Mouse (Mus musculus) brown adipose tissue, adult 24 weeks (tissue): ENCODE data around the gene Cyp4a30b. TPM values are rescaled to one million over a fixed set of nuclear protein-coding genes. Genes with fewer than 3 reads are reported as not detected.
"Not testable (repeated sequence)": the region's sequence is repeated elsewhere in the genome, so short reads cannot be mapped to it uniquely, and the experiment has no call there.

Experiments
- H3K27ac ChIP-seq: fragments of 200-500 bp; replicated peaks from 2 replicates; pipeline ENCODE4 v1.5.1; 2012; ENCODE audit warnings: low read depth, mild to moderate bottlenecking, low read length
- H3K4me1 ChIP-seq: fragments of 200-500 bp; 2 replicates; pipeline ENCODE4 v1.6.1; 2012; ENCODE audit warnings: low read length, mixed read lengths; ENCODE audit not compliant: control insufficient read depth, insufficient read depth, insufficient read length
- H3K4me3 ChIP-seq: fragments of 200-500 bp; 2 replicates; pipeline ENCODE4 v1.5.1; 2012; ENCODE audit warnings: low read depth, mild to moderate bottlenecking, low read length, moderate library complexity; ENCODE audit not compliant: insufficient read depth
- polyA plus RNA-seq: library from polyadenylated mRNA; stranded (reverse); fragments of >200 nt; gene quantifications from 2 replicates; pipeline ENCODE4 v1.2.4, GENCODE M21; 2012; ENCODE audit not compliant: missing spikeins, insufficient read depth, insufficient read length

Gene Cyp4a30b
- not detected in 2 replicates for polyA plus RNA-seq

DNA sequence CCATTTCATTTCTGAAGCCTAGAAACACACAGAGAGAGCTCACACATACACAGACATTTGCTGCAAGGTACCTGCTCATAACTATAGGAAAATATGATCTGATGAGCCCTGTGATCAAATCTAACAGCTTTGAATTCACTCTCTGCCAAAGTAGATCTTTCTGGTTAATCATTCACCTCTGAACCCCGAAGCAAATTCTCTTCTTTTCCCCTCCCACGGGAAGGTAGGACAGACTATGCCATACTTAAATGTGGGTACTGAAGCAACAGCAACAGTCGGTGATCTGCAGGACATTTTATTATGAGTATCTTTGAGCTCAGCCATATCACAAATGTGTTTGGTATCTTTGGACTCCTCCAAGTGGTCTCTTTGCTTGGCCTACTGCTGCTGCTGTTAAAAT lies at the start of gene Cyp4a30b:
TSS of gene Cyp4a30b (plus strand) at position 301 of the 400 bp plus-strand sequence.
- no peaks in the 10 kb centered on the region for H3K4me1 ChIP-seq
- no peak within 1 kb of the TSS for H3K27ac ChIP-seq
- no peak within 1 kb of the TSS for H3K4me3 ChIP-seq

DNA sequence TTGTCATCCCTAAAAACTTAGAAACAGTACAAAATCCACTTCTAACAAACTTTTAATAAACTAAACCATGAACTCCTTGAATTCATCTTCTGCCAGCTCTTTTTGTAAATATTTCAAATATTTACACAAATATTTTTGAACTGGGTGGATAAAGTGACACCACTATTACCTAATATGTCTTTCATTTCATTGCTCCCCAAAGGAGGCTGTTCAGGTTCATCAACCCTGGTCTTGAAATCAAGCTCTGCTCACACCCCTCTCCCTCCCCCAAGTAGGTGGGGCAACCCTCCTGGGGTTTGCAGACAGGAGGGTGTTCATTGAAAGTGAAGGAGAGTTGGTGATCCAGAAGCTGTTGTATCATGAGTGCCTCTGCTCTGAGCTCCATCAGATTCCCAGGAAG lies 41.1 kb upstream of the Cyp4a30b start, which contains the start of gene Cyp4a12b:
TSS of gene Cyp4a12b (plus strand) at position 301 of the 400 bp plus-strand sequence.
- not testable (repeated sequence) for H3K4me1 ChIP-seq, H3K27ac ChIP-seq

DNA sequence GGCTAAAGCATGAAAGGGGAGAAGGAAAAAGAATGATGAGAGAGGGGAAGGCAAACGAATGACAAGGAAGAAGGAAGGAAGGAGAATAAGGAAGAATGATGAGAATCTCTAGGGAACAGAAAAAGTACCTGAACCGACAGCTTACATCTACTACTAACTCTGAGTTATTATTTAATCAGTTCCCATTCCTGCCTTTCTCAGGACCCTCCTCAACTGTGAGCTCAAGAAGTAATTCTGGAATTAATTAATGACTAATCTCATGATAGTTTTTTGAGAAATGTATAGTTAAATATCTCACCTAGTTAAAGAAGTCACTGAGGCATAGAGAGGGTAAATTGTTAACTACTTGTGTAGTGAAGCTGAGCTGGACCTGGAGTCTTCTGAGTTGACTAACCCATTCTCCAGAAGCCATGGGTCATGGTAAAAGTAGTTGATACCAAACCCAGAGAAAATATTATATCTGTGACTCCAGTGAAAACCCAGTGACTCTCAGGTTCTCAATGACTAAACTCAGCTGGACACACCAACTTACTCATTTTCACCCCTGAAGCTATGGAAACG lies 1.7 kb upstream of the Cyp4a30b start:
- no peak overlapping the region for H3K27ac ChIP-seq
- H3K4me1 ChIP-seq = no peaks in the 10 kb centered on the region
- H3K4me3 ChIP-seq = no peak overlapping the region

More for the DNA sequence above, 41.1 kb upstream of the Cyp4a30b start, which contains the start of gene Cyp4a12b:
- not testable (repeated sequence) for H3K4me3 ChIP-seq

DNA sequence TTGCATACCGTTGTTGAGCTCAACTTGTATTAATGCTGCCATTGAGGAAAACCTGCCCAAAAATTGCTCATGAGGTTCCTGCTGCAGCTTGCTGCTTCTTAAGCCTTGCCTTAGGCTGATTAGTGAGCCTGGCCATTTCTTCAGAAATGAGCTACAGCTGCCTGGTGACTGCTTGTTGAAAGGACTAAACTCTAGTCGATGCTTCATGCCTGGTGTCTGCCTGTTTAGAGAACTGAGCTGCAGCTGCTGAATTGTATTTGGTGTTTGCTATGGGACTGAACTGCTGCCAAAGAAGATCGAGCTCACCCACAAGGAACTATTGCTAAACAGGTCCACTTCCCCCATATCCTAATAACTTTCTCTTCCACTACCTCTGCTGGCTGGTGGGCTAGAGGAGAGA lies 21.2 kb downstream of the Cyp4a30b start:
- not testable (repeated sequence) for H3K4me3 ChIP-seq, H3K27ac ChIP-seq, H3K4me1 ChIP-seq

DNA sequence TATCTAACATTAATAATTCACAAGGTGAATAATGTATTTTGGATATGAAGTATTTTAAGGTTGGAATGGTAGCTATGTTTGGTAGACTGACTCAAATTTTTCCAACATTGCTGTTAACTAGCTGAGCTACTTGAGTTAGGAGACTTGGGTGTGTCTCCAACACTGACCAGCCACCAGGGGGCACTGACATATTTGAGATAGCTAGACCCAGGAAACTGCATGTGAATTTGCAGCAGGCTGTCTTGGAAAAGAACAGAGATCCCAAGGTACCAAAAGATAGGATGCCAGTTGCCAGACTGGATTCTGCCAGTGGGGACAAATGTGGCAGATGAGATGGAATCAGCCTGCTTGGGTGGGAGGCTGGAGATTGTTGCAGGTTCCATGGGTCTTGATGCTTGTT lies 23.6 kb downstream of the Cyp4a30b start:
- not testable (repeated sequence) for H3K4me1 ChIP-seq, H3K4me3 ChIP-seq, H3K27ac ChIP-seq

DNA sequence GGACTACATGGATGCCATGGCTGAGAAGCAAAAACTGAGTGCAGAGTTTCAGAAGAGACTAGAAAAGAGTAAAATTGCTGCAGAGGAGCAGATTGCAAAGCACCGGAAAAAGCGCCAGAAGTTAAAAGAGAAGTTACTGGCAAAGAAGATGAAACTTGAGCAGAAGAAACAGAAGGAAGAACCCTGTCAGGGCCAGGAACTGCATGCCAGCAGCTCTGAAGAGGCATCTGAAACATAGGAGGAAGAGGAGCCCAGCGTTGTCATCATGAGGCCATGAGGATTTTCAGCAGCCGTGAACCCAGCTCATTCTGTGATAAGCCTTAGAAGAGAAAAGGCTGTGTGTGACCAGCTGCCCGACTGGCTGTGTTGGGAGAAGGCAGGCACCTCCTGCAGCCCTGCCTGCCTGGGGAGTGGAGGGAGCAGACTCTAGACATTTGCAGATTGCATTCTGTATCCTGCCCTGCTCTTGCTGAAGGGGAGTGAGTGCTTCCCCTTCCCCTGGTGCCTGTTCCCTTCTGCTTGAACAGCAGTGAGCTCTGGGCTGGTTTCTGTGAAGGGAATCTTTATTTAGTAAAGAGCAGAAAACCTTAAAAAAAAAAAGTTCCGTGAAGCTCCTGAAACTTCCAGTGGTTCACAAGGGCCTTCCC lies 28.7 kb downstream of the Cyp4a30b start:
- Histone ChIP-seq H3K4me3 (no peak overlapping the region), H3K27ac (no peak overlapping the region), H3K4me1 (no peaks in the 10 kb centered on the region; the same call in 1 of the 2 replicates)

DNA sequence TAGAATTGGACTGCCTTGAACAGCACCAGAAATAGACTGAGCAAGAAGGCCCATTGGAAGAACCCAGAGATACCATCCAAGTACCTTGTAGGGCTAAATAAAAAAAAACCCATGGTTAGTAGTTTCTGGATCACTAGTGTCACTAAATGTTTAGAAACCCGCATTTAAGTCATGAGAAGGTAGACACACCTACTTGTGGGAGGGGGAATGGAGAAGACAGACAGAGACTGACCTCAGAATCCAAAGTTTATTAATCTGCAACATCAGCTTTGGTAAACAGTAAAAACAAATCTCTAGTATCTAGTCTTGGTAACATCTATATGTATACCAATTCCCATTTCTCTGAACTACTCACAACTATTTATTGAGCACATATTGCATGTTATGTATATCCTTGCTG lies 43.6 kb downstream of the Cyp4a30b start, which contains the start of gene Cyp4a14:
TSS of gene Cyp4a14 (minus strand) at position 142 of the 400 bp plus-strand sequence.
- H3K4me3 ChIP-seq = no peak within 1 kb of the TSS
- no peak within 1 kb of the TSS for H3K27ac ChIP-seq
- no peaks in the 10 kb centered on the region for H3K4me1 ChIP-seq

DNA sequence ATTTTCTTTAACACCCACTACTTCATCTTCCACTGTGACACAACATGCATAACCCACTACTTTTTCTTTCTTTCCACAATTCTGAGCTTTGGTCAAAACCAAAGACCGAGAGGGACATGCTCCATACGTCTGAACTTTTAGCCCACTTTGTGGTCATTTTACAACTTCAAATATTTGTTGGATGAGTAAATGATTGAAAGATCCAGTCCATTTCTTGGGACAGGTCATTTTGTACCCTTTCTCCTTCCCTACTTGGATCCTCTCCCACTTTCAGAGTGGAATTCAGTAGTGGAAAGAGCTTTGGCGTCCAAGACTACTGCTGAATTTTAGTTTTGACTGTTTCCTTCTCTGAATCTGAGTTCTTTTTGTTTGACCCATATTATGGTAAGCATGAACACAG lies 45.1 kb downstream of the Cyp4a30b start:
- H3K27ac ChIP-seq = peak overlapping the region; percentile 75
- H3K4me3 ChIP-seq = no peak overlapping the region
- no peaks in the 10 kb centered on the region for H3K4me1 ChIP-seq

DNA sequence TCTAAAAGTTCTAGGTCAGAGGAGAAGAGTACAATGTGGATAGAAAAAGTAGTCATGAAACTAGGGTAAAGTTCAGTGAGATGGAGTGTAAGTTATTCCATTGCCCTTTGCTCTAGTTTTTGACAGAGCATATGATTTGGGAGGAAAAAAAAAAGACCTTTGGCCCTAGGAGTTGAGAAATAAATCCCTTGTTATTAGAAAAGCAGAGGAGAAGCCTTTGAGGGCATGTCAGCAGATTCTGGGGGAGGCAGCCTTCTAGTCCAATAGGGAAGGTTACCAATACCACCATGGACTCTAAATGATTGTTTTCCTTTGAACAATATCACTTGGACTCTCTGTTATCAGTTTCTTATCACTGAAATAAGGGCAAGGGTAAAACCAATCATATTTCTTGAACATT lies 61.6 kb downstream of the Cyp4a30b start:
- H3K27ac ChIP-seq = peak overlapping the region; percentile 99
- H3K4me1 ChIP-seq, H3K4me3 ChIP-seq: not testable (repeated sequence)

DNA sequence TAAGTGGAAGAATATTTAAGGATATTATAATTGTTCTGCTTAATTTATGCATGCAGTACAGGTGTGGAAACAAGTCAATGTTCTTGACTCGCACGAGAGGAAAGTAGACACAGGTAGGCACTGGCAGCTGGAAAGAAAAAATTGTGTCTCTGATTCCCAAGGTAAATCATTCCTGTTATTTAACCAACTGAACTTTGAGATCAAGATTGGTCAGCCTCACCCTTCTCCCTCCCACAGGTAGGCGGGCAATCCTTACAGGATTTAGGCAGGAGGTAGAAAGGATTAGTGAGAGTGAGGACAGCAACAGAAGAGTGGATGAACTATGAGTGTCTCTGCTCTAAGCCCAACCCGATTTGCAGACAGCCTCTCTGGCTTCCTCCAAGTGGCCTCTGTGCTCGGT lies 65.6 kb downstream of the Cyp4a30b start, which contains the start of gene Cyp4a10:
TSS of gene Cyp4a10 (plus strand) at position 265 of the 400 bp plus-strand sequence.
- not testable (repeated sequence) for H3K4me1 ChIP-seq, H3K4me3 ChIP-seq, H3K27ac ChIP-seq

DNA sequence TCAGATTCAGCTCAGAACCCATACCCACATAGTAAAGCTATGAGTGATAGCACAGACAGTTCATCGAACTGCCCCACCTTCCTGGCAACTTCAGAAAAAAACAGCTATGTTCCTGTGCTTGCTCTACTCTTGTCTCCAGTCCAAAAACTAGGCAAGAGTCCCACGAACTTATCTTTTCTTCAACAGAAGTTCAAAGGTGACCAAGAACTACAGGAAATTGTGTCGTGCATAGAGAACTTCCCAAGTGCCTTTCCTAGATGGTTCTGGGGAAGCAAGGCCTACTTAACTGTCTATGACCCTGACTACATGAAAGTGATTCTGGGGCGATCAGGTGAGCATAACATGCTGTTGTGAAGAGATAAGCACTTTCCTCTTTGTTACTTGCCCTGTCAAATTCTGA lies 67.0 kb downstream of the Cyp4a30b start:
- Histone ChIP-seq H3K4me3 (no peak overlapping the region), H3K4me1 (no peaks in the 10 kb centered on the region), H3K27ac (no peak overlapping the region)

Other genes with a start within 250 kb of the Cyp4a30b start
- not detected in 2 replicates for gene Cyp4a29, start 210.5 kb upstream of the Cyp4a30b start, polyA plus RNA-seq
- not detected in 2 replicates for gene Cyp4a12a, start 153.6 kb upstream of the Cyp4a30b start, polyA plus RNA-seq
- not detected in 2 replicates for gene Cyp4a12b, start 41.0 kb upstream of the Cyp4a30b start, polyA plus RNA-seq
- gene Cyp4a14, start 43.5 kb downstream of the Cyp4a30b start, polyA plus RNA-seq = not detected in 2 replicates
- gene Cyp4a10, start 65.7 kb downstream of the Cyp4a30b start, polyA plus RNA-seq = not detected in 2 replicates
- not detected in 2 replicates for gene Cyp4a31, start 111.0 kb downstream of the Cyp4a30b start, polyA plus RNA-seq
- not detected in 2 replicates for gene Cyp4a32, start 148.4 kb downstream of the Cyp4a30b start, polyA plus RNA-seq
- 16.9 and 27.9 TPM in 2 replicates for gene Cyp4b1, start 195.1 kb downstream of the Cyp4a30b start, polyA plus RNA-seq